In genomic region chr16:90102596-90102995, GRCm38 (mm10) we compare ENCODE assay signal across 23 mouse cellular contexts. TPM values are rescaled to one million over a fixed set of nuclear protein-coding genes. Genes with fewer than 3 reads are reported as not detected.
DNase-seq lines count a peak whose midpoint lies in the region; ATAC-seq and TF ChIP-seq lines count a peak whose summit lies in the region.
"Had no signal": no experiment of that assay in that cellular context is flagged by ENCODE, and none has a peak within 500 bp of the region (broad histone marks: within the 10 kb centered on the region; RNA-seq: fewer than 3 reads in every experiment).

No protein-coding gene starts in this region.

- no peak overlapping the region for H3K4me2 ChIP-seq in liver, embryonic 12.5 days
- H3K4me2 ChIP-seq in liver, postnatal 0 days (ENCODE audit: low read depth, low read length): no peak overlapping the region
- H3K4me2 ChIP-seq: embryonic facial prominence, embryonic 12.5 days; forebrain, embryonic 13.5 days; forebrain, embryonic 15.5 days had no signal

- no peaks in the 10 kb centered on the region for H3K36me3 ChIP-seq in liver, embryonic 12.5 days
- H3K36me3 ChIP-seq in liver, postnatal 0 days (replicated peaks; ENCODE audit: insufficient read depth, low read length): no peaks in the 10 kb centered on the region
- H3K36me3 ChIP-seq in ES-E14 (ENCODE audit: control insufficient read depth, insufficient read depth, low read length, poor library complexity, severe bottlenecking): no peaks in the 10 kb centered on the region
- H3K36me3 ChIP-seq: embryonic facial prominence, embryonic 12.5 days; forebrain, embryonic 15.5 days had no signal

- in situ Hi-C loops in ES-E14 (cut with MboI; ENCODE audit: low sequenced_read_pairs in 2 of 2, unreplicated experiment in 2 of 2): no loop called here

- H3K4me3 ChIP-seq in liver, embryonic 12.5 days: no peak overlapping the region
- no peak overlapping the region for H3K4me3 ChIP-seq in liver, postnatal 0 days (ENCODE audit: low read depth, low read length)
- no peak overlapping the region for H3K4me3 ChIP-seq in ES-E14 (ENCODE audit: insufficient read depth in 1 of 2, low read depth in 1 of 2, low read length in 2 of 2, poor library complexity in 1 of 2, severe bottlenecking in 1 of 2)
- H3K4me3 ChIP-seq: embryonic facial prominence, embryonic 10.5 days; embryonic facial prominence, embryonic 12.5 days; forebrain, embryonic 13.5 days; forebrain, embryonic 15.5 days had no signal

- ATAC-seq in liver, embryonic 12.5 days: peak; percentile 60
- ATAC-seq in liver, postnatal 0 days: no peak
- 0 out of 2 replicates have a peak, but pooled peaks have one; percentile 21 for ATAC-seq in megakaryocyte progenitor cell, adult 5-6 weeks (replicated peaks; ENCODE audit: poor library complexity)
- ATAC-seq: activated CD4-positive, CD25-positive, alpha-beta regulatory T cell, adult 4 months; CD4-positive, CD25-positive, alpha-beta regulatory T cell, adult 4 months; forebrain, embryonic 13.5 days; forebrain, embryonic 15.5 days; forebrain, postnatal 0 days; Patski had no signal

- H3K4me1 ChIP-seq in liver, embryonic 12.5 days: peaks cover 21% of the 10 kb centered on the region
- H3K4me1 ChIP-seq in liver, postnatal 0 days (ENCODE audit: insufficient read depth): no peaks in the 10 kb centered on the region
- H3K4me1 ChIP-seq in ES-E14 (ENCODE audit: control insufficient read depth in 2 of 2, insufficient read depth in 2 of 2, low read length in 2 of 2, poor library complexity in 1 of 2): peaks cover 0 to 3% of the 10 kb centered on the region in 2 experiments; a peak in 1 of 4 replicates

- no peaks in the 10 kb centered on the region for H3K9me3 ChIP-seq in liver, embryonic 12.5 days (replicated peaks)
- H3K9me3 ChIP-seq in liver, postnatal 0 days (ENCODE audit: low read length): no peaks in the 10 kb centered on the region
- no peaks in the 10 kb centered on the region for H3K9me3 ChIP-seq in ES-E14 (ENCODE audit: control insufficient read depth, insufficient read depth, low read depth, low read length)
- H3K9me3 ChIP-seq: embryonic facial prominence, embryonic 10.5 days; embryonic facial prominence, embryonic 12.5 days; forebrain, embryonic 13.5 days; forebrain, embryonic 15.5 days had no signal

- no peak for TF ChIP-seq CTCF in liver, postnatal 0 days (IDR thresholded peaks at IDR 0.05; ENCODE audit: low read depth)

- no peak overlapping the region for H3K9ac ChIP-seq in liver, embryonic 12.5 days
- H3K9ac ChIP-seq in liver, postnatal 0 days (replicated peaks): no peak overlapping the region
- no peak overlapping the region for H3K9ac ChIP-seq in ES-E14 (ENCODE audit: insufficient read depth, low read depth, low read length, poor library complexity, severe bottlenecking)
- H3K9ac ChIP-seq: embryonic facial prominence, embryonic 12.5 days; forebrain, embryonic 13.5 days; forebrain, embryonic 15.5 days; forebrain, postnatal 0 days had no signal

- no peak for TF ChIP-seq EP300 in liver, postnatal 0 days (IDR thresholded peaks at IDR 0.05; ENCODE audit: low read depth)

- H3K27me3 ChIP-seq in liver, embryonic 12.5 days (replicated peaks): no peaks in the 10 kb centered on the region
- no peaks in the 10 kb centered on the region for H3K27me3 ChIP-seq in liver, postnatal 0 days (ENCODE audit: insufficient read depth, low read length)
- H3K27me3 ChIP-seq: embryonic facial prominence, embryonic 12.5 days; forebrain, embryonic 13.5 days; forebrain, embryonic 15.5 days; Patski had no signal

- H3K27ac ChIP-seq in liver, embryonic 12.5 days: no peak overlapping the region
- no peak overlapping the region for H3K27ac ChIP-seq in liver, postnatal 0 days (ENCODE audit: low read depth)
- H3K27ac ChIP-seq in ES-E14 (ENCODE audit: insufficient read depth, low read depth, low read length, poor library complexity, severe bottlenecking): no peak overlapping the region
- H3K27ac ChIP-seq: embryonic facial prominence, embryonic 10.5 days; embryonic facial prominence, embryonic 12.5 days; forebrain, embryonic 13.5 days; forebrain, embryonic 15.5 days had no signal

- DNase-seq in liver, postnatal 0 days: no peak
- DNase-seq in ES-E14 (ENCODE audit: low read depth, low spot score): no peak
- no peak for DNase-seq in lung, postnatal 14 days
- DNase-seq in lung, postnatal 25 days (ENCODE audit: low spot score): no peak
- DNase-seq: adrenal gland, adult 8-10 months; adrenal gland, postnatal 14 days; adrenal gland, postnatal 36 days; B cell, adult 2 months; cerebellum, adult 11-12 months; cerebellum, adult 2 months; cerebellum, adult 9-10 months; cerebellum, postnatal 10 days; cerebellum, postnatal 25 days; forebrain, postnatal 0 days had no signal

- 33% methylated on average over 7 of the region's 7 CpGs for WGBS in liver, embryonic 12.5 days (ENCODE audit: insufficient replicate concordance)
- 49% methylated on average over 7 of the region's 7 CpGs for WGBS in liver, postnatal 0 days (ENCODE audit: insufficient replicate concordance)

TF ChIP-seq in ES-E14, 5 proteins besides CTCF, POLR2A, EP300 and RAD21:
- TF ChIP-seq ZNF384 (IDR thresholded peaks at IDR 0.05; ENCODE audit: low read depth, low read length) (no peak), MAFK (IDR thresholded peaks at IDR 0.05; ENCODE audit: insufficient read depth, low read depth, low read length) (0 out of 2 replicates have a peak, but pooled peaks have one; percentile 30), HCFC1 (IDR thresholded peaks at IDR 0.05; ENCODE audit: borderline replicate concordance, insufficient read depth, low read length) (no peak), ZC3H11A (IDR thresholded peaks at IDR 0.05; ENCODE audit: borderline replicate concordance, low read depth, low read length) (no peak), CHD2 (IDR thresholded peaks at IDR 0.05; ENCODE audit: low read depth, low read length) (no peak)

RNA-seq across cellular contexts. Expression of gene Tiam1, which starts 41.0 kb away (rescaled TPM):
- polyA plus RNA-seq in liver, embryonic 12.5 days (2016; fragmentation: Nextera tagmentation; extraction: Ambion mirVana): 6.7 and 9.7 TPM in 2 replicates
- polyA plus RNA-seq in liver, postnatal 0 days (2015; fragmentation: Nextera tagmentation; extraction: Ambion mirVana): 3.2 TPM in 2 replicates
- total RNA-seq in ES-E14 (2012; rRNA removed): 15.7 and 22.9 TPM in 2 replicates
- total RNA-seq in megakaryocyte progenitor cell, adult 5-6 weeks (2015): 60.8 and 67.9 TPM in 2 replicates
- 52.8 and 58.4 TPM in 2 replicates for total RNA-seq in megakaryocyte progenitor cell, adult 5-6 weeks (2017)
